In the genomic region with DNA sequence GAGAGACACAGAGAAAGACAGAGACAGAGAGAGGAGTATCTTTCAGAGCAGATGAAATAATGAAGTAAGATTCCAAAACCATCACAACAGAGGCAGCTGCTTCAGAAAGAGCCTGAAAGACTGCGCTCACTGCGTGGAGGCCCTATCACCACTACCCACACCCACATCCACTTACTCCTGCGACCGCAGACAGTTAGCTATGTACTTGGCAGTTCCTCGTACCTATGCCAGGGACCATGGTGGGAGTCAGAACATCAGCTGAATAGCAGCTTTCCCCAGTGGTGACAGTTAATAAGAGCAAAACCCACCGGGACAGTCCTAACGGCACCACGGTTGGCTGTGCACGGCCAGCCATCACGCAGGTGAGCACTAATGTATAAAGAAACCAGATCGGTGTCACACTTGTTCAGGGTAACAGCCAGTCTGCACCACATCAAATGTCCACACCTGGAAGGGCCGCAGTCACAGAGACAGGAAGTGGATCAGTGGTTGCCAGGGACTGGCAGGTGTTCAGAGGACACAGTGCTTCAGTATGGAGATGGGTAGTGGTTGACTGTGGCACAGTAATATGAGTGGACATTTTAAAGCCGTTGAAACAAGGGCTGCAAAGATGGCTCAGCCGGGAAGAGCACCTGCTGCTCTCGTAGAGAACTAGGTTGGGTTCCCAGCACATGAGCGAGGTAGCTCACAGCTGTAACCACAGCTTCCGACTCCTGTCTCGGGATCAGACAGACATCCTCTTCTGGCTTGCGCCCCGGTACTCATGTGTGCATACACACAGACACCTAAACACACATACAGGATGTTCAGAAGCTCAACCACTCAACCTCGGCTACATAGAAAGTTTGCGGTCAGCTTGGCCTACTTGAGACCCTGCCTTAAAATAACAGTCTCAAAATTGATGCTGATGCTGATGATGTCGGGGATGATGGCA, we compare ENCODE assay signal across 1 mouse cellular context.
TF ChIP-seq lines count a peak whose summit lies in the region.

No protein-coding gene starts in this region.

TF ChIP-seq in CH12.LX, 34 proteins besides CTCF, POLR2A, EP300 and RAD21:
- TF ChIP-seq MAX (IDR thresholded peaks at IDR 0.05; ENCODE audit: low read length) = no peak
- no peak for TF ChIP-seq JUND (conservative IDR thresholded peaks at IDR 0.05; ENCODE audit: low read depth, low read length)
- TF ChIP-seq BHLHE40 (IDR thresholded peaks at IDR 0.05; ENCODE audit: low read depth, low read length) = peak; percentile 74
- TF ChIP-seq TBP (conservative IDR thresholded peaks at IDR 0.05; ENCODE audit: low read depth, low read length) = no peak
- TF ChIP-seq HCFC1 (IDR thresholded peaks at IDR 0.05; ENCODE audit: low read depth, low read length) = no peak
- TF ChIP-seq ZNF384 (IDR thresholded peaks at IDR 0.05; ENCODE audit: low read depth, low read length) = no peak
- no peak for TF ChIP-seq ZC3H11A (IDR thresholded peaks at IDR 0.05; ENCODE audit: low read depth, low read length)
- no peak for TF ChIP-seq MEF2A (IDR thresholded peaks at IDR 0.05; ENCODE audit: borderline replicate concordance, low read depth, low read length)
